Mouse (Mus musculus): ENCODE measurements around the gene Mprip.
"Not testable (repeated sequence)": the region's sequence is repeated elsewhere in the genome, so short reads cannot be mapped to it uniquely, and the experiment has no call there.

Gene Mprip

DNA sequence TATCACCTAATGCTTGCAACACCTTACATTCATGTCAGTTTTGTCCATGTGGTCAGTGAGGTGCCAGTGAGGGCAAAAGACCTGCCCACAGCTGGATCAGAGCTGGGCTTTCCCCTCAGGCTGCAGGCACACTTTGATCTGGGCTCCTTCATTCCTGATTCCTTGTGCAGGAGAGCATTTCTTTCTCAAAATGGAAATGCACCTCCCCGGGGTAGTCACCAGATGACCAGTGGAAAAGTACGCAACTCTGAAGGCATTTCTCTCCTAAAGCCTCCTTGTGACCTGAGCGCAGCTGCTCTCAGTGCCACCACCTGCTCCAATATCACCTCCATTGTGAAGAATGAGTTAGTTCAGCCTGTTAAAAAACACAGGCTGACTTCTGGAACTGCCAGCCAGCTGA is at the start of gene Mprip:
Mprip (plus strand) TSS at position 301 of the 400 bp plus-strand sequence.
- DNase-seq: no peak

DNA sequence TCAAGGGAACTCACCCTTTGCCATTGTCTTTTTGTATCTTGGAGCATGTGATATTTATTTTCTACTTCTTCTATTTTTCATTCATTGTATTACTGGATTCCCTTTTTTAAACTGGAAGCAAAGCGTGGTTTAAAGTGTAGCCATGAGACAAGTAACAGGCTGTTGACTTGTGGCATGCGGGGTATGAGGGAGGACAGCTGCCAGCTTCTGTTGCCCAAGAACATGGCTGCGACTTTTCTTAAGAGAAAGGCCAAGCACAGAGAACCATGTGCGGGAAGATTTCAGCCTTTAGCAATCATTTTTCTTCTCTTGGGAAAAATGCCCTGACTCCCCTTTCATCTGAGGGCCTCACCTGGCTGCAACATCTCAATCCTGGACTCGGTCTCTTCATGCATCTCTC is 49.5 kb upstream of the Mprip start:
- DNase-seq: no peak

DNA sequence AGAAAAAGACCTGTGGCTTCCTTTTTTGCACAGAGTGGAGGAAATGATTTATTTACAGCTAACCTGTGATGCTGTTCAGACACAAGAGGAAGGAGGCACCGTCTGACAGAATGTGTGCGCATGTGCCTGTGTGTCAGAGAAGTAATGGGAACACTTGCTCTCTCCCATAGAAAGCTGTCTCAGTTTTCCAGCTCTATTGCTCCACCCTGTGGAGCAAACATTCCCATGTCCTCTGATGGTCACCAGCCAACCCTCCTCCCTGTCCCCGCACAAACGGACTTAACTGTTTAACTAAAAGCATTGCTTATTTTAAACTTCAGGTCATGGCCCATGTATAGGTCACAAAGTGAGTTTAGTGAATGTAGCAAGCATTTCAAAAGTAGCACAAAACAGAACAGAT is 47.0 kb upstream of the Mprip start:
- peak; percentile 46 for DNase-seq

DNA sequence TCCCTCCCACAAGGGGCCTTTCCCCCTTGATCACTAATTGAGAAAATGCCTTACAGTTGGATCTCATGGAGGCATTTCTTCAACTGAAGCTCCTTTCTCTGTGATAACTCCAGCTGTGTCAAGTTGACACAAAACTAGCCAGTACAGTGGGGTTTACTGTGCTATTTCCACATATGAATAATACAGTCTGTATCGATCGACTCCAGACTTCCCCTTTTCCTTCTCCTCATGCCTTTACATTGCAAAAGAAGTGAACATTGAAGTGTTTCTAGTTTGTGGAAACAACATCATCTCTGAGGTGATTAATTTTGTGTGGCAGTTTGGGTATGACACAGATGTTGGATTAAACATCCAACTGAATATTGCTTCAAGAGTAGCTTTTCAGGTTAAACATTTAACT is 44.1 kb upstream of the Mprip start:
- DNase-seq: not testable (repeated sequence)

DNA sequence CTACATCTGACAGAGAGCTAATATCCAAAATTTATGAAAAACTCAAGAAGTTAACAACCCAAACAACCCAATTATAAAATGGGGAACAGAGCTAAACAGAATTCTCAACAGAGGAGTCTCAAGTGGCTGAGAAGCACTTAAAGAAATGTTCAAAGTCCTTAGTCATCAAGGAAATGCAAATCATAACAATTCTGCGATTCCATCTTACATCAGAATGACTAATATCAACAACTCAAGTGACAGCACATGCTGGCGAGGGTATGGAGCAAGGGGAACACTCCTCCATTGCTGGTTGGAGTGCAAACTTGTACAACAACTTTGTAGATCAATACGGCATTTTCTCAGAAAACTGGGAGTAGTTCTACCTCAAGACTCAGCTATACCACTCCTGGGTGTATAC is 38.9 kb upstream of the Mprip start:
- no peak for DNase-seq

DNA sequence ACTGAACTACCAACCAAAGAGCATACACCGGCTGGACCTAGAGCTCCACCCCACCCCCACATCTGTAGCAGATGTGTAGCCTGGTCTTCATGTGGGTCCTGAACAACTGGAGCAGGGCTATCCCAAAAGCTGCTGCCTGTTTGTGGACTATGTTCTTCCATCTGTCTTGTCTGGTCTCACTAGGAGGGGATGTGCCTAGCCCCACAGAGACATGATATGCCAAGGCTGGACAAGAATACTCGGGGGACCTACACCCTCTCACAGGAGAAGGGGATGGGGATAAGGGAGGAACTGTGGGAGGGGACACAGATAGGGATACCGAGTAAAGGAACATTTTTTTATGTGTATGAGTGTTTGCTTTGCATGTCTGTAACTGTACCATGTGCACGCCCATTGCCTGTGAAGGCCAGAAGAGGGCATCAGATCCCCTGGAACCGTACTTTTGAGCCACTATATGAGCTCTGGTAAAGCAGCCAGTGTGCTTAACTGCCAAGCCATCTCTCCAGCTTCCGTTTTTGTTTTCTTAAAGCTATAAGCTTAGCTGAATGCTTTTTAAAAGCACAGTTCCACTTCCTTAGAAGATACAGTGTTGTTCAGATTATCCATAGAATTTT is 37.0 kb upstream of the Mprip start:
- DNase-seq: peak; percentile 65

DNA sequence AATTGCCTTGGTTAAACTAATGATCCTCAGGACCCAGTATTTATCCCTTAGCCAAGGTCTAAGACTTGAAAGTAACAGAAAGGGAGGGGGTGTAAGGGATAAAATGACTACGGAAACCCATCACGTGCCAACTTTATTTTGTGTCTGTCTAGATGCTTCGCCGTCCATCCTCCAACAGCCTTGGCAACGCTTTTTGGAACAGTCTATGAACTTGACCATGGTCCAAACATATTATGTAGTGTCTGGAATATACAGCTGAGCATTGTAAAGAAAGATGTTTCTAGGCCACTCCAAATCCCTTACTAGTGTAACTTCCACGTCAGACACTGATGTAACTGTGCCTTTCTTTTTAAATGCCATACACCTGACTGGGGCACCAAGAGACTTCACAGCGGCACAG is 34.9 kb upstream of the Mprip start:
- DNase-seq: no peak

DNA sequence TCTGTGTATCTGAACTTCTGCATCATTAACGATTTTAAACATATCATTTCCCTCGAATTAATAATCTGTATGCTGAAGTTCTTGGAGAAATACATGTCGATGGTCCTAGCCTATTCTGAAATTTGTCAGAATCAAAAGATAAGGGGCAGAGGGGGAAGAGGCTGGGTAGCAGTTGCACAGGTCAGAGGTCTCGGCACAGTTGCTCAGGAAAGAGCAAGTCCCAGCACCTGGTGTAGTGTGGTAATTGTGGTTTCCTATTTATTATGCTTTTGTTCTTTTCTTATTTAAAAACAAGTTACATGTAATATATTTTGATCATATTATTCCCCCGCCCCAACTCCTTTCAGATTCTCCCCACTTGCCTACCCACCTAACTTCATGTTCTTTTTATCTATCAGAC is 32.9 kb upstream of the Mprip start:
- DNase-seq: no peak

DNA sequence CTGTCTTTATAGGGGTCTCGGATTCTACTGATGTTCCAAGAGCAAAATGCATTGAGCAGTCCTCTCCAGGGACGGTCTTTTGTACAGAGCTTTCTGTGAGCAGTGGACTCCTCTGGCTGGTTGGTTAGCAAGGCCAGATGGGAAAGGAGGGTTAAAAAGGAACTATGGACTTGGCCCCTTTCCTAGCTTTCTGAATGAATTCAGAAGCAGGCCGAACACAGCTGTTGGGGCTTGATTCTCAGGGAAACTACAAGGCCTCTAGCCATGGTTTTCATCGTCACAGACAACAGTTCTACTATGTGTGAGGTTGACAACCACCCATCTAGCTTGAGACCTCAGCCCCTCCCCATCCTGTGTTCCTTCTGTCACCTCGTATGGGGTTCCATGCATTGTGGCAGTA is 31.2 kb upstream of the Mprip start:
- no peak for DNase-seq

DNA sequence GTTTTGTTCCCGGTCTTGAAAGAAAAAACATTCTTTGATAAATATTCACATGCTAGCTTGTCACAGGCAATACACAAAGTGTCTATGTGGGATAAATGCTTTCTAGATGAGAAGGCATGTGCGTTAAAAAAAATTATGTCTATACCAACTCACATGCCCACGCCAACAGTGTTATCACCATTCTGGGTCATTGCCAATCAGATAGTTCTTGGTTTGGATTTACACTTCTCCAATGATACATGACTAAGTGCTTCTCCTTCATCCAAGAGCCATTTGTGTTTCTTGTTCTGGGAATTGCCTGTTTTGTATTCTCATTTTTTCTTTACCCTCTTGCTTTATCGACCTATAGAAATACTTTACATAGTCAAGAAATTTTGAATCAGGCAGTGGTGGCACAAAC is 29.1 kb upstream of the Mprip start:
- DNase-seq: no peak

DNA sequence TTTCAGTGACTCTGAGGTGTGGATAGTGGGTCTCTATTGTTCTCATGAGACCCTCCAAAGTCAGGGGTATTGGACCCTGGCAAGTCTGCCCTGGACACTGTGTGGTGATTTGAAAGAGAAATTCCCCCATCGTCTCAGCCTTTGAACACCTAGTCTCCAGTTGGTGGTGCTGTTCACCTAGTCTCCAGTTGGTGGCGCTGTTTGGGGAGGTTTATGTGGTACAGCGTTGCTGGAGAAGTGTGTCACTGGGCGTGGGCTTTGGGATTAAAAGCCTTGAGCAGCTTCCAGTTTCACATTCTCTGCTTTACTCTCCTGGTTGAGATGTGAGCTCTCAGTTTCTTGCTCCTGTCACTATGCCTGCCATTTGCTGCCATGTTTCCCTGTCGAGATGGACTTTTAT is 28.1 kb upstream of the Mprip start:
- DNase-seq: peak; percentile 89

DNA sequence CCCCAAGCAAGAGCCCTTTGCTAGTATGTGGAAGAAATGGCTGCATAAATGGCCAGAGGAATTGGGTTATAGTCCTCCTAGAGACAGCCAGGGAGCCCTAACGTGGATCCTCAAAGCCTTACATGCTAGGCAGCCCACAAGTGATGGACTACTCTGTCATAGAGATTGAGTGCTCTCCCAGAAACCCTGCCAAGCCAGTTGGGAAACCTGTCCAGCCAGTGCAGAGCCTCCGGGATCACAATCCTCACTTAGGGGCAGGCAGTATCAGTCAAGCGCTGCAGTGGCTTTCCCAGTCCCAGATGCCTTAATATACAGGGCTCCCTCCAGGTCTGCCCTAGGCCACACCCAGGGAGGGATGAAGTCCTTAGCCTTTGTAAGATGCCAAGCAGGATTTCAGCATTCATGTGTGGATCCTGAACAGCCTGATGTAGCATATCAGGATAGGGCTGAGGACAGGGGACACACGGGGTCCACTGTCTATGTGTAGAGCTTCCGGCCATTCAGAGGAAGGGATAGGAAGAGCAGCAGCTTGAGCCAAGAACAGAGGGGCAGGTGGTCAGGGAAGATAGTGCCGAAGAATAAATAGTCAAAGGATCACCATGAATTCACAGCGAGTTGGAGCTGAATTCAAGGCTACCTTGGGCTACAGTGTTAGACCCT is 27.0 kb upstream of the Mprip start:
- no peak for DNase-seq

DNA sequence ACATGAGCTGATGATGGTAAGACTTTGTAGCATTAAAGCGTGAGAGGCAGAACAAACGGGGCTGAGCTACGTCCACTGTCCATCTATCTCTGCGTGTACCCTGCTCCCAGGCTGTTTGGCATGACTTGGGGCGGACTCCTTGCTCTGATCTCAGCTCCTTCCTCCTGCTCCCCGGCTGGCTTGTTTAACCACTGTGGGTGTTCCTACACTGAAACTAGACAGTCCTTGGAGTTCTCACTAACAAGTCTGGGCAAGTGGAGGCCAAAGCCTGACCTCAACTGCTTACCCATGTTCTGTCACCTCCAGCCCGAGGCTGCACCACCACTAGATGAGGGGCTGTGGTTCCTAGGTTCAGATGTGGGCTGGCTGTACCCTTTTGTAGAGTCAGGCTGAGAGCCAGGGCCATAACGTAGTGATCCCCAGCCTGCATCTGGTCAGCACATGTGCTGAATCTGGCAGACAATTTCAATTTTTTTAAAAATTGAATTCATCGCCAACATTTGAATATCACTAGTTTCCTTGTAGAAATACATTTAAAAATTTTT is 25.8 kb upstream of the Mprip start:
- no peak for DNase-seq

DNA sequence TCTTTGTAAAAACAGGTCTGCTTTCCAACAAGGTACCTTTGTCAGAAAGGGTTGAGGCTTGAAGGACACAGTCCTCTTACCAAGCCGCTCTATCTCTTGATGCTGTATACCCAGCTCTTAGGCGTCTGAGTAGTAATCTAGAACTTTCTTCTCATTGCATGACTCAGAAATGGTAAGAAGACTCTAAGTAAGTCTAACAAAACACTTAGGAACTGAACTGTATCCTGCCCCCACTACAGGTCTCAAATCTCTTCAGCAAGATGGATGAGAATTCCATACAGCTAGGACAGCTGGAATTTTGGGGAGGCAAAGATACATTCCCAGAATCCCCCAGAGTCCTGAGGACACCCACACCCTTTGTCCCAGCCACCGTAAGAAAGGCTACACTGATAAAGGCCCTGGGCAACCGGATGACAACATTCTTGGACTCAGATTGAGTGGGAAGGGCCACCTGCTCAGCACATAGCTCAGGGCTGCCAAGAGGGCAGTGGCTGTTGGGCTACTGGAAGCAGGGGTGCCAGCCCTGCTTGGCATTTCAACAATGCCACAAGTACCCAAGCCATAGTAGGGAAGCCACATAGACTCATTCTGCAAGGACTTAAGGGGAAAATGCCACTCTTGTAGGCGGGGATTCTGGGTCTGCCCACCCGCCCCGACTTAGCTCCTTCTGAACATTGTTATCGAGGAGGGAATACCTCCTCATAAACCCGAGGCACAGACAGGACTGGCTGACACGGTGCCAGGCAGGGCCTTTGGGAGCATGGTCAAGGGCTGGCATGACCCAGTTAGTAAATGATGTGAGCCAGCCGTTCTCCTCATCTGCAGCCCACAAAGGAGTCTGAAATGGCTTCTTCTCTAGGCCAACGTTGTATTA is 25.0 kb upstream of the Mprip start:
- DNase-seq: no peak

DNA sequence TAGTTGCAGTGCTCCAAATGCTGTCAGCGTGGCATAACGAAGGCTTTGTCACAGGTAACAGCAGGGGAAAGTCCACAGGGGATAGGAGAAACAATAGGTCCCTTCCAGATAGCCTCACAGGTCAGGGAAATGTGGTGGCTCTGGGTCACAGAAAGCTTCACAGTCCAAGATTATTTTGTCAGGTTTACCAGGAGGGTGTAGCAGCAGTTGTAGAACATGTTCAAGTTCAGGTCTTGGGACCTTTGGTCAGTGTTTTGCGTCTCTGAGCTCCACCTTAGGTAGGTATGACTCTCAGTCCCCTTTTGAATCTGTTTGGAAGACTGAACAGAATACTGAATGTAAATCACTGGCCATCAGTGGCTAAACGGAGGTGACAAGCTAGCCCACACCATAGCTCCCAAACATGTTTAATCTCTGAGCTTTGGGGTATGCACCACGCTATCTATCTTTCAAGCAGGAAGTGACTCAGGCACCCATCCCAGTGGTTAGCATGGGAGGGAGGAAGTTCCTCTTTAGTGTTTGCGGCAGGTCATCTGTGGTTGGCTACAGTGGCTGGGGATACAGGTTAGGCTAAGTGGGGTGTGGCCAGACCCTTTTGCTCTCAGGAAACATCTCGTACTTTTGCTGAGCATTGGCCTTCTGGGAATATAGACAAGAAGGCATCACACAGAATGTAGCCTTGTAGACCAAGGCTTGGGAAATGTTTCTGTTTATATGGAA is 24.2 kb upstream of the Mprip start:
- no peak for DNase-seq

DNA sequence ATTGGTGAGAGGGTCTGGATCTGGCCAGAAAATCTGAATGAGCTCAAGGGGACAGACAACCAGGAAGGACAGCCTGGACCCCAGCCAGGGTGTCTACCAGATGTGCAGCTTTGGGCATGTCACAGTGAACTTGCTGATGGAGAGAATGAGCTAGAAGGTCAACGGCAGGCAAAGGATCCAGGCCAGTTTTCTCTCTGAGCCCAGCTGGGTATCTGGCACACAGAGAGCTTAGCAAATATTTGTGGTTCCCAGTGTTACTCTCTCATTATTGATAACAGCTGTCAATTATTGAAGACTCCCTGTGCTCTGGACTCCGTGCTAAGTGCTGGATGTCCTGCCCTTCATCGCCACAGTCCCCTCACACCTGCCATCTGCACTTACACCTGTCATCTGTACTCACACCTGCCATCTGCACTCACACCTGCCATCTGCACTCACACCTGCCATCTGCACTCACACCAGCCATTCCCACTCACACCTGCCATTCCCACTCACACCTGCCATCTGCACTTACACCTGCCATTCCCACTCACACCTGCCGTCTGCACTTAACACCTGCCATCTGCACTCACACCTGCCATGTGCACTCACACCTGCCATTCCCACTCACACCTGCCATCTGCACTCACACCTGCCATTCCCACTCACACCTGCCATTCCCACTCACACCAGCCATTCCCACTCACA is 21.0 kb upstream of the Mprip start:
- DNase-seq: no peak

DNA sequence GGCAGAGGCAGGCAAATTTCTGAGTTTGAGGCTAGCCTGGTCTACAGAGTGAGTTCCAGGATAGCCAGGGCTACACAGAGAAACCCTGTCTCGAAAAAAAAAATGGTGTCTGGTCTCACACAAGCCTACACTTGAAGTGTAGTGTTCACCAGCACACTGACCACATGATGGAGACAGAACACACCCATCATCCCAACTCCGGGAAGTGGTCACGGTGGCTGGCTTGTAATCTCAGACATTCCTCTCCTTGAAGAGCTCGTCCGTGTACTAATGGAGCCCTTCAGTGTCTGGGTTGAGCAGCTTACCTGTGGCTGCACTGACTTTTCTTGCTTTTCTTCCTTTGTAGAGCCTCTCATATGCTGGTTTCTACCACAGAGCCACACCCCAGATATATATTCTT is 19.9 kb upstream of the Mprip start:
- no peak for DNase-seq

DNA sequence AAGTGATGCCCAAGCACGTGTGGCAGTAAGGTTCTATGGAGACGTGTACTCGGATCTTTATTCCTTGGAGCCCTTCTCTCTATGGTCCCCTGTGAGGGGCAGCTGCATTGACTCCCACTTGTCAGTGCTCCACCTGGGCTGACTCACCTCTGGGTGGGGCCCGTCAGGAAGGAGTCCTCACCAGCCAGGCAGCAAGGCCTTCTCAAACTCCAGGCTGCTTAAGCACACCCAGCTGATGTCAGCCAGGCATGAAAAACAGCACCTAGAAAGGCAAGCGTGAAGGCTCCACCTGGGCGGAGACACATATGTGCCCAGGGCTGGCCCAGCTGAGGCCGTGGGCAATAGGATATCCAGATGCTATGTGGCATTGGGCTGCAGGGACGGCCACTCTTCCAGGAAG is 18.7 kb upstream of the Mprip start:
- DNase-seq: no peak

DNA sequence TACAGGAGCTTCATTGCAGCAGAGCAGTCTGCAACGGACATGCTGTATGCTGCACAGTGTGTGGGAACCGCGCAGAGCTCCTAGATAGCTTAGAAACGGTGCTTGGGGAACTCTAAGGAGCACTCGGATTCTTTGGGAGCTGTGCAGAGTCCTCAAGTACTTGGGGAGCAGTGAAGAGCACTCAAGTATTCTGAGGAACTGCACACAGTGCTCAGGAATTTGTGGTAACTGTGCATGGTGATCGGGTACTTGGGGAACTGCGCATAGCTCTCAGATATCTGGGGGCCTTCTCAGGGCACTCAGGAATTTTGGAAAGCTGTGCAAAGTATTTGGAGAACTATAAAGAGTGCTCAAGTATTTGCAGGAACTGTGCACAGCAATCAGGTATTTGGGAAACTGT is 16.1 kb upstream of the Mprip start:
- DNase-seq: no peak

DNA sequence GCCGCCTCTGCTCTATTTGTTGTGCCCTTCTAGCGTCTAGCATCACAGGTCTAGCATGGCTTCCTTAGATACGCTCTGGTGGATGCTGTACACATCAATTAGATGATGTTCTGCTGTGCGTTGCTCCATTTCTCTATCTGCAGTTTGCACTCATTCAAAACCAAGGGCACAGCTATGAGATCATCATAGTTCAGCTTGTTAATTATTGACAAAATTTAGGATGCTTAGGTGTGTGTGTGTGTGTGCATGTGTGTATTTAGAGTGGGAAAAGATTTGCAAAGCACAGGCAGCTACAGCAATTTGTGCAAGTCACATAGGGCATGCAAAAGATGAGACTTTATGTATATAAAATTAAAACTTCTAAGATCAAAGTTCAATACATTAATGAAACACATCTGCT is 12.0 kb upstream of the Mprip start:
- no peak for DNase-seq

DNA sequence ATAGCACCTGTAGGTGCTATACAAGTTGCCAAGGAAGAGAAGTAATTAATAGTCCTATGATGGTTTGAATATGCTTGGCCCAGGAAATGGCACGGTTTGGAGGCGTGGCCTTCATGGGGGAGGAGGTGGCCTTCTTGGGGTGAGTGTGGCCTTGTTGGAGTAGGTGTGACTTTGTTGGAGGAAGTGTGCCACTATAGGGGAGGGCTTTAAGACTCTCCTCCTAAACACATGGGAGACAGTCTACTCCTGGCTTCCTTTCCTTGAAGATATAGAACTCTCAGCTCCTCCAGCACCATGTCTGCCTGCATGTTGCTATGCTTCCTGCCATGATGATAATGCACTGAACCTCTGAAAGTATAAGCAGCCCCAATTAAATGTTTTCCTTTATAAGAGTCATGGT is 8.1 kb upstream of the Mprip start:
- no peak for DNase-seq

DNA sequence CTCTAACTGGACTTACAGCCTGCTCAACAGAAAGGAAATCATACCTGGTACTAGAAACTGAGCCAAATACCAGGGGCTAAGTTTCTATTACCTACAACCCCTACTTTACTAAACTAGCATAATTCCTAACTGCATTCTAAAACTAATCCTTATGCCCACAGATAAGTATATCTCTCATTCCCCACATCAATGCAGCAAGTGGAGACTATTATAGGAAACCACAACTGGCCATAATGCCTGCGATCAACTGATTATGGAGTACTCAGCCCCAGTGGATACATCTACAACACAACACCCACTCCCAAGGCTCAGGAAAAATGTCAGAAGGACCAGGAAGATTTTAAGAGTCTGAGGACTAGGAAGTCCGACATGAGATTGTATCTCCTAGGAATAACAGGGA is 7.6 kb upstream of the Mprip start:
- no peak for DNase-seq

DNA sequence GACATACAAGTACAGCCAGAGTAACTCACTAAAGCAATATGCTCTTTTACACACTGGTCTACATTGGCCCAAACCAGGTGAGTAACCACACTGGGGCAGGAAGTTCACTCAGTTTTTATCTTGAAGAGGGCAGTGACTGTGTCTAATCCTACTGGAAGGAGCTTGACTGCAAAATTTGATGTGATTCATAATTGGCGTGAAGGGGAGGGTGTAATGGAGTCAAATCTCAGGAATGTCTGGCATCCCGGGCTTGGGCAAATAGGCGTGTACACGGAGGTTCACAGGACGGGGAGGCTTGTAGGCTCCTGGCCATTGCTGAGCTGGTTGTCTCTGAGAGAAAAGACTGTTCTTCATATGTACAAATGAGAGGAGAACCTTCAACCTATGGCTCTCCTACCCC is 5.8 kb upstream of the Mprip start:
- DNase-seq: no peak
